Mouse (Mus musculus) stomach, postnatal 0 days (tissue): ENCODE measurements at regions not wholly inside any gene's neighbourhood (a gene's known extent, or its start where the extent isn't known, plus 50 kb on each side); places are given as distances from the start of the nearest gene placed in this dataset.

Experiments used
- CTCF ChIP-seq: IDR thresholded peaks from 2 replicates; pipeline ENCODE4 v1.5.1; 2016; ENCODE audit warnings: antibody characterized with exemption, low read depth, mild to moderate bottlenecking, moderate library complexity
- EP300 ChIP-seq: optimal IDR thresholded peaks from 2 replicates; pipeline ENCODE3; 2016; ENCODE audit warnings: antibody characterized with exemption

GRCm38 (mm10) chr16:78135501-78135900 lies 165.8 kb upstream of the Cxadr start:
- TF ChIP-seq EP300: no peak
- TF ChIP-seq CTCF: no peak
